Mouse (Mus musculus) erythroblast, embryonic 14.5 days (primary cell): ENCODE results near the gene Mmrn1. TPM values are rescaled to one million over a fixed set of nuclear protein-coding genes. Genes with fewer than 3 reads are reported as not detected.

Experiments used
- H3K27me3 ChIP-seq: 2 replicates; pipeline ENCODE4 v1.6.1; 2012; ENCODE audit warnings: inconsistent platforms; ENCODE audit not compliant: control insufficient read depth
- H3K36me3 ChIP-seq: 2 replicates; pipeline ENCODE4 v1.6.1; 2012; ENCODE audit warnings: mild to moderate bottlenecking, inconsistent platforms; ENCODE audit not compliant: control insufficient read depth
- H3K4me1 ChIP-seq: 2 replicates; pipeline ENCODE4 v1.6.1; 2012; ENCODE audit warnings: inconsistent platforms; ENCODE audit not compliant: control insufficient read depth
- H3K4me3 ChIP-seq: replicated peaks from 2 replicates; pipeline ENCODE3; 2012; ENCODE audit warnings: moderate library complexity, mild to moderate bottlenecking, inconsistent platforms
- H3K9me3 ChIP-seq: 2 replicates; pipeline ENCODE4 v1.6.1; 2012; ENCODE audit warnings: low read length, inconsistent platforms, mixed read lengths; ENCODE audit not compliant: control insufficient read depth
- GATA1 ChIP-seq: IDR thresholded peaks from 2 replicates; pipeline ENCODE4 v1.6.1; 2012; ENCODE audit warnings: low read length, inconsistent platforms, mixed read lengths
- TAL1 ChIP-seq: IDR thresholded peaks from 3 replicates; pipeline ENCODE4 v1.6.1; 2012; ENCODE audit warnings: low read length, inconsistent platforms, mixed read lengths
- polyA plus RNA-seq: library from polyadenylated mRNA; stranded (reverse); fragments of >175 nt; gene quantifications from 2 replicates; pipeline ENCODE4 v1.2.3, GENCODE M21; 2012

The Mmrn1 gene
- polyA plus RNA-seq, 1 experiment: not detected

- no peak for TF ChIP-seq GATA1
- TF ChIP-seq TAL1: no peak
- no peaks in the 10 kb centered on the region for H3K27me3 ChIP-seq
Measured at GRCm38 (mm10) chr6:61003916-61004765, 79.4 kb downstream of the Mmrn1 start.

GRCm38 (mm10) chr6:61013780-61014179, 89.0 kb downstream of the Mmrn1 start:
- H3K9me3 ChIP-seq: no peaks in the 10 kb centered on the region
- no peak for TF ChIP-seq GATA1
- TF ChIP-seq TAL1: no peak
- no peaks in the 10 kb centered on the region for H3K36me3 ChIP-seq
- no peak overlapping the region for H3K4me3 ChIP-seq
- no peaks in the 10 kb centered on the region for H3K4me1 ChIP-seq
- H3K27me3 ChIP-seq: no peaks in the 10 kb centered on the region

More at GRCm38 (mm10) chr6:61003916-61004765, 79.4 kb downstream of the Mmrn1 start:
- no peaks in the 10 kb centered on the region for H3K4me1 ChIP-seq
- H3K9me3 ChIP-seq: no peaks in the 10 kb centered on the region
- no peaks in the 10 kb centered on the region for H3K36me3 ChIP-seq
- no peak overlapping the region for H3K4me3 ChIP-seq

GRCm38 (mm10) chr6:61019689-61020088, 94.9 kb downstream of the Mmrn1 start:
- Histone ChIP-seq H3K4me3 (no peak overlapping the region), H3K4me1 (no peaks in the 10 kb centered on the region), H3K36me3 (no peaks in the 10 kb centered on the region), H3K27me3 (no peaks in the 10 kb centered on the region), H3K9me3 (no peaks in the 10 kb centered on the region)
- TF ChIP-seq GATA1 (no peak), TAL1 (no peak)

- no peak overlapping the region for H3K4me3 ChIP-seq
- no peaks in the 10 kb centered on the region for H3K4me1 ChIP-seq
- H3K36me3 ChIP-seq: no peaks in the 10 kb centered on the region
- H3K9me3 ChIP-seq: no peaks in the 10 kb centered on the region
- TF ChIP-seq TAL1 (no peak), GATA1 (no peak)
- no peaks in the 10 kb centered on the region for H3K27me3 ChIP-seq
Measured at GRCm38 (mm10) chr6:61020995-61021394, 96.2 kb downstream of the Mmrn1 start.

GRCm38 (mm10) chr6:61033251-61033650, 108.5 kb downstream of the Mmrn1 start:
- no peak for TF ChIP-seq GATA1
- TF ChIP-seq TAL1: no peak
- no peaks in the 10 kb centered on the region for H3K9me3 ChIP-seq
- no peaks in the 10 kb centered on the region for H3K4me1 ChIP-seq
- no peaks in the 10 kb centered on the region for H3K27me3 ChIP-seq
- H3K36me3 ChIP-seq: no peaks in the 10 kb centered on the region
- no peak overlapping the region for H3K4me3 ChIP-seq

Other genes starting within 250 kb of the Mmrn1 start
- 66.5 and 68.8 TPM in 2 replicates for gene Snca, start 95.1 kb upstream of the Mmrn1 start, polyA plus RNA-seq